Mouse (Mus musculus): ENCODE measurements around the gene Vegfd. TPM values are rescaled to one million over a fixed set of nuclear protein-coding genes. Genes with fewer than 3 reads are reported as not detected.

The Vegfd gene
- 1 to 10 TPM; 1.8 to 2.4 TPM for total RNA-seq (2021)

GRCm38 (mm10) chrX:164373081-164373480, at the start of gene Vegfd:
Vegfd (plus strand) TSS chrX:164373378.
- DNase-seq (ENCODE audit: low spot score in 2 of 2): peak; percentile 11 to 84

GRCm38 (mm10) chrX:164323391-164323913, 49.7 kb upstream of the Vegfd start:
- DNase-seq (ENCODE audit: low spot score in 2 of 2): no peak
- intact Hi-C loops (cut with DNase I): no loop called here

More at GRCm38 (mm10) chrX:164373081-164373480, at the start of gene Vegfd:
- intact Hi-C loops (cut with DNase I): no loop called here

GRCm38 (mm10) chrX:164330351-164330750, 42.8 kb upstream of the Vegfd start:
- intact Hi-C loops (cut with DNase I): no loop called here
- DNase-seq (ENCODE audit: low spot score in 2 of 2): no peak

- intact Hi-C loops (cut with DNase I): no loop called here
- DNase-seq (ENCODE audit: low spot score in 2 of 2): no peak
Observed at GRCm38 (mm10) chrX:164330766-164331165, 42.4 kb upstream of the Vegfd start.

GRCm38 (mm10) chrX:164338591-164338990, 34.6 kb upstream of the Vegfd start:
- intact Hi-C loops (cut with DNase I): no loop called here
- DNase-seq (ENCODE audit: low spot score in 2 of 2): no peak

GRCm38 (mm10) chrX:164345359-164345938, 27.7 kb upstream of the Vegfd start:
- intact Hi-C loops (cut with DNase I): no loop called here
- DNase-seq (ENCODE audit: low spot score in 2 of 2): no peak

DNA sequence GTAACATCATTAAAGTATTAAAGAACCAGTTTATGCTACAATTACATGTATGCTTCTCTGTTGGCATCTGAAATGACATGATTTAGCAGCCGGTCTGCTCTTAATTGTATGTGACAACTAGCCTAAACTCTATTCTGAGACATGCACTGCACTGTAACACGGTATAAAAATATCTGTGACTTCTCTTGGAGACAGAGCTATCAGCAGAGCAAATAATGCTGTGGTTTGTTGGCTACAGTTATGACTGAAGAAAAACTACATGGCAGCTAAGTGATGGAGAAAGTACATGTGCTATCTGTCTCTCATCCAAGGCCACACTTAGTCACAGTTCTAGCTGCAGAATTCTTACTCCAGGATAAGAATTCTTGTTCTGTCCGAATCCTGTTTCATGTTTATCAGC, 24.2 kb upstream of the Vegfd start:
- intact Hi-C loops (cut with DNase I): no loop called here
- no peak for DNase-seq (ENCODE audit: low spot score in 2 of 2)

- intact Hi-C loops (cut with DNase I): no loop called here
- DNase-seq (ENCODE audit: low spot score in 2 of 2): peak in 1 of 2 experiments; percentile 11
Observed at GRCm38 (mm10) chrX:164365153-164365865, 7.9 kb upstream of the Vegfd start.

GRCm38 (mm10) chrX:164370576-164370975, 2.6 kb upstream of the Vegfd start:
- no peak for DNase-seq (ENCODE audit: low spot score in 2 of 2)
- intact Hi-C loops (cut with DNase I): no loop called here

DNA sequence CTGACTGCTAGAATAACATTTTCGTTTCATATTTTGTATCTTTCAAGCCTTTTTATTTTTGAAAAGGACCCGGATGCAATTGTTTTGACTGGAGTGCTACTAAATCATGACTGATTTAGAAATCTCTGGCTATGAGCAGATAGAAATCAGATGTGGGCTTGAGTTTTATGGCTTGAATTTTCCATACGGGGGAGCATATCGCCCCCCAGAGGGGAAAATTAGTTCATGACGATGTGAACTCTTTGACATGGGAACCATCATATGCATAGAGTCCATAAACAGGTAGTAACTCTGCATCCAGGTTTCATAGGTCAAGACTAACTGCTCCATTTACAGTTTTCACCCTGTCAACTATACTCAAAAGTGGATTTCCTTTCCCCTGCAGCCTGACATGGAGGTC, 1.4 kb downstream of the Vegfd start:
- intact Hi-C loops (cut with DNase I): no loop called here
- no peak for DNase-seq (ENCODE audit: low spot score in 2 of 2)

GRCm38 (mm10) chrX:164379721-164380120, 6.5 kb downstream of the Vegfd start:
- intact Hi-C loops (cut with DNase I): no loop called here
- no peak for DNase-seq (ENCODE audit: low spot score in 2 of 2)

DNA sequence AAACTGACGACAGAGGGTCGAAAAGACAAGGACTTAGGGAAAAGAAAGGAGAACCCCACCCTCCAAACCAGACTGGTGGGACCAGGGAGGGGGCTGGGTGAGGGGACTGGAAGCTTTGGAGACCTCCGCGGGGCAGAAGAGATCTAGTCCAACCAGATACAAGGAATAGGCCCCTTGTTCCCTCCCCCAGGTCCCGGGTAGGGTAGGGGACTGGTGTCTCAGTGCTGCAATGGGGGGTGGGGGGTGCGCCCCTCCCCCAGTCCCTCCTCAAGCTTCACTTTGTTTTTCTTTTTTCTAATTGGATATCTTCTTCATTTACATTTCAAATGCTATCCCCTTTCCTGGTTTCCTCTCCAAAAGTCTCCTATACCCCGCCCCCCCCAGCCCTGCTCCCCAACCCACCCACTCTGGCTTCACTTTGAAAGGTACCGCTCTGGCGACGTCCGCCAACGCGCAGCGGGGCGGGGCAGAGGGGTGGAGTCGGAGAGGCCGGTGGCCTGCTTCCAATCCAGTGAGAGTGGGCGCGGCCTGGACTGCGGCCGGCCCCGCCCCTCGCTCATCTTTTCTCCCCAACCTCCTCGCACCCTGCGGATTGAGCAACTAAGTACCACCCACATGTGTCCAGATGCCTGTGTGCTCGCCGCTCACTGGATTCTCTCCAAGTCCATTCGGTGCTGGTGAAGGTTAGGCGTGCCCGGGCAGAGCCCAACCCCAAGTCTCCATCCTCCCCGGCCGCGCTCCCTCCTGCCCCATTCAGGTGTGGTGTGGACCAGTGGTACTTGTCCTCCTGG, 8.6 kb downstream of the Vegfd start:
- intact Hi-C loops (cut with DNase I): no loop called here
- DNase-seq (ENCODE audit: low spot score in 2 of 2): peak; percentile 47 to 64

DNA sequence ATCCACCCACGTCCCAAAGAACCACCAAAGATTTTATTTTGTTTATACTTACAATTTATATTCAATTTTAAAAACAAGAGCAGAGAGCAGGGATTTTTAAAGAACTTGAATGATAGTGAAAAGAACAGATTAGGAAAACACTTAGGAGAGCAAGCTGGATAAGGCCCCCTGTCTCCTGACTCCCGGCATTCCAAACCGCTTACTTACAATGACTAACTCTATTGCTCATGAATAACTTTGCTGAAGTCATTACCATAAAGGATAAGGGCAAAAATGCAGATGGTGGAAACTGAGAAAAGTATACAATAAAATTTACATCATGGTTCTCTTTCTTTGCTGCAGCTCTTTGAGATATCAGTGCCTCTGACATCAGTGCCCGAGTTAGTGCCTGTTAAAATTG, 20.9 kb downstream of the Vegfd start:
- intact Hi-C loops (cut with DNase I): loop anchor here (10.0 kb wide), 1 partner anchor 289 kb away; no protein-coding TSS in a partner anchor
- no peak for DNase-seq (ENCODE audit: low spot score in 2 of 2)

DNA sequence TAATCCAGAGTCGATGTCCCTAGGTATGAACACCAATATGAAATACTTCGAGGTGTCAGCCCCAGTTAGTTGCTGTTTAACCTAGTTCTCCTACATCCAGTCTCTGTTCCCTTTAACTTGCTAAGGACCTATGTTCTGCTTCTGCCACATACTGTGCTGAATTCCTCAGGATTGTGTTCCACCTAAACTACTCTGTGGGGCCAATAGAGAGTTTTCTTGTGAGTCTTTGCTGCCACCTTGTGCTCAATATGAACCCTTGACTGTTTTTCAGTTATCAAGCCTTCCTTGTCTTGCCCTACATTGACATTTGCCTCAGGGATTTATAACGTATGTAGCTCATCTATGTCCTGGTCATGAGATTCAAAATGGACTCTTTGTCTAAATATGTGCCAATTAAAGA, 25.3 kb downstream of the Vegfd start:
- intact Hi-C loops (cut with DNase I): loop anchor here (5.0 to 10.0 kb wide), 2 partner anchors 49 to 294 kb away; no protein-coding TSS in a partner anchor
- peak; percentile 17 to 53 for DNase-seq (ENCODE audit: low spot score in 2 of 2)

GRCm38 (mm10) chrX:164405080-164405649, 32.0 kb downstream of the Vegfd start:
- DNase-seq (ENCODE audit: low spot score in 2 of 2): no peak
- intact Hi-C loops (cut with DNase I): no loop called here

DNA sequence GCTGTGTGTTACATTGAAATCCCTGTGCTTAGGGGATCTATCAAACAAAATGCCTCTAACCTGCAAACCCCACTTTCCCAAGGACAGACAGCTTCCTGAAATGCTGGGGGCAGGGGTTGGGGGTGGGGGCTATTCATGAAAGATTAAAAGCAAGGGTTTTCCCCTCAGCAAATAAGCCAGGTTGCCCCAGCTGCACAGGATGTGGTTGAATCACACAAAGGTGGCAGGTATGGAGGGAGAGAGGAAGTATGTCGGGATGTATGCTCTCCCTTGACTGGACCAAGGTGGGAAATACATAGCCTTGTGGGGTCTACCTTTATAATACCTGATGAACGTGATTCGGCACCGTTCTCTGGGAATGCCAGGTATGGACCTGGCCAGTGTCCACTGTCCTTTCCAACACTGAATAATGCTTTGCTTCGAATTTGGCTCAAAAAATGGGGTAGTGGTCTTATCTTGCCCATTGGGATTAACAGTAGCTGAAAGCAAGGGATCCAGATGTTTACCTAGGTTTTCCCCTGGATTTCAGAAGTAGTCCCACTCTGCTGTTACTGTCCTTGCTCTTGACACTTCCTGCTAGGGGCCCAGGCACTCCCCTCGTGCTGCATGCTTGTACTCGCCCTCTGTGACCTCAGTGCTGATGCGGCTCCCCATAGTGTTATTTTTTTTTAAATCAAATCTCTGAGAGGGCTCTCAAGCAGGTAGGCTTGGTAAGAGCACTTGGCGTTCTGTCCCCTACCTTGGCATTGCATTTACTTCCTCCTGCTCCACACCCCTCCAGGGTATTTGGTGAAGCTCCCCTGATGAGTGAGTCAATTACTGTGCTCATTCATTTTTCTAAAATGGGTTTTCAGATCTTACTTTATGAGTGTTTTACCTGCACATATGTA, 33.2 kb downstream of the Vegfd start:
- DNase-seq (ENCODE audit: low spot score in 2 of 2): no peak
- intact Hi-C loops (cut with DNase I): no loop called here

GRCm38 (mm10) chrX:164408301-164408927, 35.2 kb downstream of the Vegfd start:
- intact Hi-C loops (cut with DNase I): no loop called here
- DNase-seq (ENCODE audit: low spot score in 2 of 2): no peak

DNA sequence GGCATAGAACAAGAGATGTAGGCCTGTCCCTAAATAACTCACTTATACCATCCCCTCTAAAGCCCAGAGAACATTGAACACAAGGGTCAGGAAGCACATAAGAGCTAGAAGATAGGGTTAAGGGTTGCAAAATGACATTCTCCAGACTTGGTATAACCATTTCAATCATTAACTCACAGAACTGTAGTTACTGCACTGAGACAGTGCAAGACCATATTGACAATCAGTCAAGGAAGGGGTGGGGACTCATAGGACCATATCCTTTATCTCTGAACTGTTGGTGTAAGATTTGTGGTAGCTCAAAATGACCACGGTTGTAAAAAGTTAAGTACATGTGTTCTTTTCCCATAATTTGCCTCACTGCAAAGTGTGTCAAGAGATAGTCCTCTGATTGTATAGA, 37.4 kb downstream of the Vegfd start:
- intact Hi-C loops (cut with DNase I): no loop called here
- no peak for DNase-seq (ENCODE audit: low spot score in 2 of 2)

- no peak for DNase-seq (ENCODE audit: low spot score in 2 of 2)
- intact Hi-C loops (cut with DNase I): no loop called here
Observed at GRCm38 (mm10) chrX:164416803-164417202, 43.6 kb downstream of the Vegfd start.

All from left cerebral cortex, postnatal 25 days (tissue).